Mouse (Mus musculus) cerebellum, adult 2 months (tissue): ENCODE results near the gene Cxcl17.

Experiments
- CTCF ChIP-seq: fragments of 200-500 bp; IDR thresholded peaks from 2 replicates; pipeline ENCODE4 v1.5.1; 2011; ENCODE audit warnings: low read depth, mild to moderate bottlenecking, control low read depth, low read length, moderate library complexity, borderline replicate concordance; ENCODE audit not compliant: insufficient read depth
- POLR2A ChIP-seq: fragments of 200-500 bp; IDR thresholded peaks from 2 replicates; pipeline ENCODE4 v1.6.1; 2011; ENCODE audit warnings: low read length, control low read depth, borderline replicate concordance; ENCODE audit not compliant: insufficient read depth

DNA sequence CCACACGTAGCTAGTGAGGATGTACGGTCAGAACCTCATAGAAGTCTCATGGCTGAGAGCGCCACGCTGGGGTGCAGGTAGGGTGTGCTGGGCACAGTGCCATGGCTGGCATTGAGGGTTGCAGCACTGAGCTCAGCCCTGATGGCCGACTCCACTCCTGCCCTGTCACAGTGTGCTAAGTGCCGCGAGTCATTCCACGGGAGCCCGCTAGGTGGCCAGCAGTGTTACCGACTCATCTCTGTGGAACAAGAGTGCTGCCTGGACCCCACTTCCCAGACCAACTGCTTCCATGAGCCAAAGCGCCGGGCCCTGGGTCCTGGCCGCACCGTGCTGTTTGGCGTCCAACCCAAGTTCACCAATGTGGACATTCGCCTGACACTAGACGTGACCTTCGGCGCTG, 49.5 kb downstream of the Cxcl17 start:
- TF ChIP-seq CTCF (peak; percentile 70), POLR2A (no peak)
